Mouse (Mus musculus) right cerebral cortex, postnatal 10 days (tissue): Measurements from ENCODE around the gene Vmn1r47.
"Not testable (repeated sequence)": the region's sequence is repeated elsewhere in the genome, so short reads cannot be mapped to it uniquely, and the experiment has no call there.

Source experiments
- DNase-seq, 2 experiments: peaks; one replicate each; pipeline ENCODE4 v3.0.0; 2021; ENCODE audit warnings: low spot score in 2 of 2

Vmn1r47 gene

DNA sequence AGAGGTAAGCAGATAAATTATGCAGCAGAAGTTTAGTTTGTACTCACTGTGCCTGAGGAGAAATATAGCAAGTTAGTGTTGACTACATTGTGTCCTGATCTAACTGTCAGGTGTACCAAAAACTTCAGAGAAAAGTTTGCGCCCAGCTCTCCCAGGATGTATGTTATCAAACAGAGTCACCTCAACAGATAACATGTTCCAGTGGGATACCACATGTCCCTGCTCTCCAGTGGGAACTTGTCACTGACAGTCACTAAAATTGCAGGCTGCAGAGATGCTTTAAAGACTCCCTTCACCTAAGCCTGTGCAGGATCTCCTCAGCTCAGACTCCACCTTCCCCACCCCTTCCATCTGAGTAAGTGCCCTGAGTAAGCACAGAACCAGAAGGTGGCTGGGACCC is at the start of gene Vmn1r47:
Gene Vmn1r47, plus strand, starts transcription at position 301 of the 400 bp plus-strand sequence.
- DNase-seq = not testable (repeated sequence)

GRCm38 (mm10) chr6:89966341-89966740 is 49.6 kb upstream of the Vmn1r47 start:
- no peak for DNase-seq

GRCm38 (mm10) chr6:89969013-89969412 is 46.9 kb upstream of the Vmn1r47 start, which contains the start of gene Vmn1r46:
Gene Vmn1r46, plus strand, starts transcription at chr6:89969313.
- DNase-seq = no peak

- no peak for DNase-seq
Measured at GRCm38 (mm10) chr6:89985989-89986388, 30.0 kb upstream of the Vmn1r47 start.

GRCm38 (mm10) chr6:90036741-90037140 is 20.8 kb downstream of the Vmn1r47 start, which contains the start of gene Vmn1r48:
Gene Vmn1r48, minus strand, starts transcription at chr6:90036841.
- not testable (repeated sequence) for DNase-seq
